Mouse (Mus musculus) lung, adult 2 months (tissue): Measurements from ENCODE around the gene Nrp2. TPM values are rescaled to one million over a fixed set of nuclear protein-coding genes. Genes with fewer than 3 reads are reported as not detected.
A peak's percentile ranks its signal among the peaks of the same experiment; 100 is the strongest.

Experiments used
- DNase-seq: peaks from one replicate; pipeline ENCODE4 v3.0.0; 2022
- H3K4me1 ChIP-seq: fragments of 200-500 bp; 2 replicates; pipeline ENCODE4 v1.6.1; 2011; ENCODE audit warnings: low read length; ENCODE audit not compliant: control insufficient read depth, insufficient read depth
- H3K4me3 ChIP-seq: fragments of 200-500 bp; replicated peaks from 2 replicates; pipeline ENCODE3; 2011; ENCODE audit warnings: low read depth, mild to moderate bottlenecking, control low read depth, low read length; ENCODE audit errors: extremely low read depth
- CTCF ChIP-seq: fragments of 200-500 bp; IDR thresholded peaks from 2 replicates; pipeline ENCODE4 v1.5.1; 2011; ENCODE audit warnings: mild to moderate bottlenecking, low read length, control low read depth; ENCODE audit not compliant: insufficient read depth
- POLR2A ChIP-seq: fragments of 200-500 bp; IDR thresholded peaks from 2 replicates; pipeline ENCODE4 v1.6.1; 2011; ENCODE audit warnings: low read depth, mild to moderate bottlenecking, control low read depth, low read length, borderline replicate concordance; ENCODE audit errors: extremely low read depth
- WGBS: fragments of 180-500 bp; shearing (Covaris S2); methylation state at CpG from one replicate; pipeline ENCODE4 v1.1.7; 2018; 5-methylcytosine and 5-hydroxymethylcytosine counted together
- polyA plus RNA-seq: library from polyadenylated mRNA; depleted of rRNA; stranded (reverse); fragments of >200 nt; gene quantifications from 2 replicates; pipeline ENCODE4 v1.2.3, GENCODE M21; 2012

The Nrp2 gene
- polyA plus RNA-seq, 1 experiment = 27.8 TPM

- 84% methylated on average over 3 of the region's 3 CpGs for WGBS
- TF ChIP-seq CTCF (peak; percentile 33; the same call in 1 of the 2 replicates), POLR2A (no peak)
- Histone ChIP-seq H3K4me1 (no peaks in the 10 kb centered on the region; the same call in 1 of the 2 replicates), H3K4me3 (no peak overlapping the region)
- no peak for DNase-seq
Observed at GRCm38 (mm10) chr1:62820170-62820569, 117.1 kb downstream of the Nrp2 start.

- 40% methylated on average over 10 of the region's 10 CpGs for WGBS
- no peak for DNase-seq
- H3K4me3 ChIP-seq = no peak overlapping the region
- TF ChIP-seq POLR2A = no peak
- no peak for TF ChIP-seq CTCF
- H3K4me1 ChIP-seq = no peaks in the 10 kb centered on the region; the same call in 1 of the 2 replicates
Observed at GRCm38 (mm10) chr1:62821509-62822398, 118.7 kb downstream of the Nrp2 start.

GRCm38 (mm10) chr1:62823549-62824195 lies 120.6 kb downstream of the Nrp2 start:
- 53% methylated on average over 6 of the region's 6 CpGs for WGBS
- H3K4me3 ChIP-seq = no peak overlapping the region
- H3K4me1 ChIP-seq = no peaks in the 10 kb centered on the region; the same call in 1 of the 2 replicates
- TF ChIP-seq POLR2A (no peak), CTCF (no peak)
- peak; percentile 28 for DNase-seq

DNA sequence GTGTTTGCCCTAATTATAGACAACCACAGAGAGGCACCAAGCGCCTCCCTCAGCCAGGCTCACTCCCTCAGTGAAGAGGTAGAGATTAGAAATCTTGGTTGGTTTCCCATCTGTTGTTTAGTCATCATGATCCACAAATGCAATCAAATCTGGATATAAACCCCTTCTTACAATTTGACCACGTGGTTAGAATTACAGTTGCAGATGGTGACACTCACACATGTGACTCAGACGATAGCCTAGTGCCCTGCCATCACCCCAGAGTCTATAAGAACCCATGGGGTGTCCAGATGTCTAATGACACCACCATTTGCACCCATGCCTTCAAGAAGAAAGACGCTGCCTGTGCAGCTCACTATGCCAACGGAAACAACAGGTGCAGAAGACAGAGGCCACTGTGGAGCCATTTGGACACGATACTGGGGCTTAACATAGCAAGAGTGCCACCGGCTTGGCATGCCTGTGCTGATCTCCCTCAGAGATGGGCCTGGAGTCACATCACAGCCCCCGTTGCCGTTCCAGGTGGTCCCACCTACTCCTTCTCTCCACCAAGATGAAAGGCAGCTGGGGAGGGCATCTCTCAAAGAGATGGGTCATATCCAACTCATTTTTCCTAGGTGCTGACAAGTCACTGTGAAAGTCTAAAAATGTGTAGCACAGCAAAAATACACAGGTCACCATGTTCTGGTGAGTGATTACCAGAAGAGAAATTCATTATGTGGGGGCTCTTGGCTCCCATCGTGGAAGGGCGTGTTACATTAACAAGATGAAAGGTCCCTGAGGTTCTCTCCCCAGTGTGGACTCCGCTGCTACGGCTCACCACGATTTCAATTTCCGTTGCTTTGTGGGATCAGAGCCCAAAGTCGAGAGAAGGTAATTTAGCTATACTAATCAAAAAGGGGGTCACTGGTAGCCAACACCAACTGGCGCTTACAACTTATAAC lies 123.0 kb downstream of the Nrp2 start:
- no peak for DNase-seq
- no peak for TF ChIP-seq CTCF
- TF ChIP-seq POLR2A = no peak
- H3K4me1 ChIP-seq = no peaks in the 10 kb centered on the region; the same call in 1 of the 2 replicates
- no peak overlapping the region for H3K4me3 ChIP-seq
- 83% methylated on average over 17 of the region's 17 CpGs for WGBS

DNA sequence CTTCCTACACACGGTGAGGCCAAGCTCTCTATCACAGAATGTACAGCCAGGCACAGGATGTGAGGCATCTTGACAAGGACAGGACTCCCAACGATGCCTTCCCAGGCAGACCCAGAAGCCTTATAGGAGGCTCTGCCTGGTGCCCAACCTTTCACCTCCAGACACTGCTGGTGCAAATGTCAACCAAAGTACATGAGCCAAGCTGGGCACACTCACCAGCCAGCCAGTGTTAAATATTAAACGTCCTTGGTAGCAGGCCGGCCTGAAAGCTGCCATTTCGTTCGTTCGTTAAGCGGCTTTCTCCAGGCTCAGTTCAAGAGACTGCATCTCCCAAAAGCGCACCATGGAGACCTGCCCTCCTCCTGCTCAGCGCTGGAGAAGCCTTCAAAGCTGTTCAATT lies 124.2 kb downstream of the Nrp2 start:
- TF ChIP-seq CTCF (no peak), POLR2A (no peak)
- 61% methylated on average over 10 of the region's 10 CpGs for whole genome bisulfite sequencing
- Histone ChIP-seq H3K4me1 (no peaks in the 10 kb centered on the region; the same call in 1 of the 2 replicates), H3K4me3 (no peak overlapping the region)
- DNase-seq = no peak

DNA sequence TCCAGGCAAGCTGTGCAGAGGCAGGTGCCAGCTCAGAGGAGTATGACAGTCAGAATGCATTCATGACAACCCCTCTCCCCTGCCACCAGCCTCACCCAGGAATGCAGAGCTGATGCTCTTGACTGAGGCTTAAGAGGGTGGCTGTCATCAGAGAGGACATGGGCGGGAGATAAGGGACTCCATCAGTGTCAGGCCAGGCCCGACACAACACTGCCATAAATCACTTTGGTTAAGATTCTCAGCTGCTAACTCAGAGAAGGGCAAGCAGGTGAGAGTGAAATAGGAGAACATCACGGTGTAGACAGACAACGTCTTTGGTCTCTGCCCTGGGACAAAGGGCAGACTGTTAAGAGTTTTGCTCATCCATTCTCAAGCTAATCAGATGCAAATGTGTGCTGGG lies 125.1 kb downstream of the Nrp2 start:
- H3K4me3 ChIP-seq = no peak overlapping the region
- H3K4me1 ChIP-seq = no peaks in the 10 kb centered on the region; the same call in 1 of the 2 replicates
- TF ChIP-seq CTCF (no peak), POLR2A (no peak)
- DNase-seq = no peak
- WGBS = 67% methylated on average over 4 of the region's 4 CpGs

DNA sequence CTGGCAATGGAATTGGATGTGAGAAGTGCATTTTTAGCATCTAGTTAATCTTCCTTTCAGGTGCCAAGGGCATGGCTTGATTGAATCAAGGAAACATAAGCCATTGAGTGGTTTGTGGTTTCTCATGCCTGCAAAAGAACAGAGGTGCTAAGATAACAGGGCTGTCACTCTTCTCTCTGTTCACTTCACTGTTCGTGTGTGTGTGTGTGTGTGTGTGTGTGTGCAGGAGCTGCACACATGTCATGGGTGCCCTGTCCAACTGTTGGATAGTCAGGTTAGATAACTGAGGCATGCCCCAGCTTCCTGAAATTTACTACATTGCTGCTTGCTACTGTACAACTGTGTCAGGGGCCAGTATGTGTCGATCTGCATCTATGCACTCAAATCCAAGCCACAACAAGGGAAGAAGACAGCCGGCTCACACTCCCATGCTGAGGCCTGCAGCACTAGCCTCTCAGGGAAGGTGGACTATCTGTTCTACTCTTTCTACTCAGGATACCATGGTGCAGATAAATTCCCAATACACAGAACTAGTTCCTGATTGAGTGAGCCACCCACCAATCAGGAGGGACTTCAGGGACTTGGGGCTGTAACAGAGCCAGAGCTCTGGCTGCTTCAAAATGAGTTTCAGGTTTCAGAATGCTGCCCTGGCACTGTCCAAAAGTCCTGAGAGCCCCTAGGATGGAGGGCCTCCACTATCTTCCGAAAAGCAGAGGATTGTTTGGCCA lies 126.8 kb downstream of the Nrp2 start:
- Histone ChIP-seq H3K4me3 (no peak overlapping the region), H3K4me1 (no peaks in the 10 kb centered on the region)
- no peak for TF ChIP-seq POLR2A
- no peak for TF ChIP-seq CTCF
- WGBS = 63% methylated on average over 4 of the region's 4 CpGs
- DNase-seq = no peak

GRCm38 (mm10) chr1:62830418-62830769 lies 127.3 kb downstream of the Nrp2 start:
- TF ChIP-seq CTCF (no peak), POLR2A (no peak)
- H3K4me1 ChIP-seq = no peaks in the 10 kb centered on the region
- WGBS = 54% methylated on average over 7 of the region's 7 CpGs
- no peak for DNase-seq
- H3K4me3 ChIP-seq = no peak overlapping the region
